Mouse (Mus musculus): Measurements from ENCODE around the gene Bbx. TPM values are rescaled to one million over a fixed set of nuclear protein-coding genes. Genes with fewer than 3 reads are reported as not detected.

The Bbx gene
- polyA plus RNA-seq, 1 experiment from 2014 or later = 29.4 TPM

- H3K27me3 ChIP-seq = no peaks in the 10 kb centered on the region
- DNase-seq (ENCODE audit: low read depth, low spot score) (peak; percentile 17), ATAC-seq (peak; percentile 85)
- ChIA-PET POLR2A (no interaction called here), CTCF (interaction anchor here (1.2 to 1.8 kb wide), 2 partner anchors 41 to 58 kb away, joined by 3 to 4 read pairs; no protein-coding TSS in a partner anchor)
- TF ChIP-seq CTCF (IDR thresholded peaks at IDR 0.05) = no peak
- in situ Hi-C loops (cut with MboI; ENCODE audit: low pct_unique_long_range_greater_than_20kb) = no loop called here
These were observed 183.2 kb downstream of the Bbx start for GRCm38 (mm10) chr16:50249036-50249435.

GRCm38 (mm10) chr16:50242444-50242843 is 189.7 kb downstream of the Bbx start:
- in situ Hi-C loops (cut with MboI; ENCODE audit: low pct_unique_long_range_greater_than_20kb) = no loop called here
- POLR2A ChIA-PET = no interaction called here
- peak; percentile 24 for TF ChIP-seq CTCF (IDR thresholded peaks at IDR 0.05)
- ATAC-seq (no peak), DNase-seq (ENCODE audit: low read depth, low spot score) (no peak)
- CTCF ChIA-PET = interaction anchor here (0.5 to 1.5 kb wide), 3 partner anchors 9 to 486 kb away, joined by 3 to 5 read pairs (median 3); no protein-coding TSS in a partner anchor
- H3K27me3 ChIP-seq = no peaks in the 10 kb centered on the region

- no peak for TF ChIP-seq CTCF (IDR thresholded peaks at IDR 0.05)
- POLR2A ChIA-PET = no interaction called here
- ATAC-seq (no peak), DNase-seq (ENCODE audit: low read depth, low spot score) (no peak)
- CTCF ChIA-PET = interaction anchor here (1.5 kb wide), 1 partner anchor 8 kb away, joined by 5 read pairs; no protein-coding TSS in a partner anchor
- in situ Hi-C loops (cut with MboI; ENCODE audit: low pct_unique_long_range_greater_than_20kb) = no loop called here
- H3K27me3 ChIP-seq = no peaks in the 10 kb centered on the region
These were observed 190.6 kb downstream of the Bbx start for GRCm38 (mm10) chr16:50241604-50242003.

GRCm38 (mm10) chr16:50235231-50235630 is 197.0 kb downstream of the Bbx start:
- in situ Hi-C loops (cut with MboI; ENCODE audit: low pct_unique_long_range_greater_than_20kb) = no loop called here
- H3K27me3 ChIP-seq = no peaks in the 10 kb centered on the region
- TF ChIP-seq CTCF (IDR thresholded peaks at IDR 0.05) = no peak
- peak; percentile 38 for DNase-seq (ENCODE audit: low read depth, low spot score)
- ChIA-PET CTCF (no interaction called here), POLR2A (no interaction called here)
- peak; percentile 65 for ATAC-seq

GRCm38 (mm10) chr16:50230624-50231023 is 201.6 kb downstream of the Bbx start:
- CTCF ChIA-PET = interaction anchor here (0.7 kb wide), 1 partner anchor 9 kb away, joined by 3 read pairs; no protein-coding TSS in a partner anchor
- no peaks in the 10 kb centered on the region for H3K27me3 ChIP-seq
- DNase-seq (ENCODE audit: low read depth, low spot score) (no peak), ATAC-seq (no peak)
- in situ Hi-C loops (cut with MboI; ENCODE audit: low pct_unique_long_range_greater_than_20kb) = no loop called here
- POLR2A ChIA-PET = no interaction called here
- no peak for TF ChIP-seq CTCF (IDR thresholded peaks at IDR 0.05)

- CTCF ChIA-PET = interaction anchor here (0.7 to 2.3 kb wide), 2 partner anchors 9 to 10 kb away, joined by 3 to 6 read pairs; no protein-coding TSS in a partner anchor
- H3K27me3 ChIP-seq = no peaks in the 10 kb centered on the region
- ATAC-seq (no peak), DNase-seq (ENCODE audit: low read depth, low spot score) (no peak)
- in situ Hi-C loops (cut with MboI; ENCODE audit: low pct_unique_long_range_greater_than_20kb) = no loop called here
- POLR2A ChIA-PET = interaction anchor here (0.6 kb wide), 1 partner anchor 193 kb away, joined by 3 read pairs; no protein-coding TSS in a partner anchor
- no peak for TF ChIP-seq CTCF (IDR thresholded peaks at IDR 0.05)
These were observed 203.4 kb downstream of the Bbx start for GRCm38 (mm10) chr16:50228833-50229232.

- POLR2A ChIA-PET = no interaction called here
- ATAC-seq = no peak
- CTCF ChIA-PET = interaction anchor here (1.2 kb wide), 1 partner anchor 13 kb away, joined by 3 read pairs; no protein-coding TSS in a partner anchor
- in situ Hi-C loops (cut with MboI; ENCODE audit: low pct_unique_long_range_greater_than_20kb) = no loop called here
- no peak for TF ChIP-seq CTCF (IDR thresholded peaks at IDR 0.05)
- no peaks in the 10 kb centered on the region for H3K27me3 ChIP-seq
- DNase-seq (ENCODE audit: low read depth, low spot score) = no peak
These were observed 205.9 kb downstream of the Bbx start for GRCm38 (mm10) chr16:50226274-50226673.

GRCm38 (mm10) chr16:50224946-50225345 is 207.2 kb downstream of the Bbx start:
- no peak for TF ChIP-seq CTCF (IDR thresholded peaks at IDR 0.05)
- DNase-seq (ENCODE audit: low read depth, low spot score) (no peak), ATAC-seq (no peak)
- H3K27me3 ChIP-seq = no peaks in the 10 kb centered on the region
- ChIA-PET POLR2A (no interaction called here), CTCF (interaction anchor here (1.1 kb wide), 1 partner anchor 55 kb away, joined by 3 read pairs; no protein-coding TSS in a partner anchor)
- in situ Hi-C loops (cut with MboI; ENCODE audit: low pct_unique_long_range_greater_than_20kb) = no loop called here

- ChIA-PET POLR2A (no interaction called here), CTCF (interaction anchor here (0.9 to 1.9 kb wide), 2 partner anchors 8 to 10 kb away, joined by 3 to 6 read pairs; no protein-coding TSS in a partner anchor)
- in situ Hi-C loops (cut with MboI; ENCODE audit: low pct_unique_long_range_greater_than_20kb) = no loop called here
- DNase-seq (ENCODE audit: low read depth, low spot score) (no peak), ATAC-seq (no peak)
- H3K27me3 ChIP-seq = no peaks in the 10 kb centered on the region
- no peak for TF ChIP-seq CTCF (IDR thresholded peaks at IDR 0.05)
These were observed 211.3 kb downstream of the Bbx start for GRCm38 (mm10) chr16:50220734-50221501.

- in situ Hi-C loops (cut with MboI; ENCODE audit: low pct_unique_long_range_greater_than_20kb) = no loop called here
- ChIA-PET CTCF (no interaction called here), POLR2A (no interaction called here)
- ATAC-seq = no peak
- peak; percentile 49 for TF ChIP-seq CTCF (IDR thresholded peaks at IDR 0.05)
- H3K27me3 ChIP-seq = no peaks in the 10 kb centered on the region
- DNase-seq (ENCODE audit: low read depth, low spot score) = no peak
These were observed 215.1 kb downstream of the Bbx start for GRCm38 (mm10) chr16:50217084-50217483.

- ChIA-PET POLR2A (no interaction called here), CTCF (interaction anchor here (1.5 to 1.9 kb wide), 2 partner anchors 10 to 131 kb away, joined by 4 to 5 read pairs; no protein-coding TSS in a partner anchor)
- H3K27me3 ChIP-seq = no peaks in the 10 kb centered on the region
- in situ Hi-C loops (cut with MboI; ENCODE audit: low pct_unique_long_range_greater_than_20kb) = no loop called here
- no peak for ATAC-seq
- TF ChIP-seq CTCF (IDR thresholded peaks at IDR 0.05) = no peak
- no peak for DNase-seq (ENCODE audit: low read depth, low spot score)
These were observed 220.5 kb downstream of the Bbx start for GRCm38 (mm10) chr16:50211727-50212126.

All from Patski (cell line).